Mouse (Mus musculus): ENCODE results near the gene Pitpnb. TPM values are rescaled to one million over a fixed set of nuclear protein-coding genes. Genes with fewer than 3 reads are reported as not detected.
A peak's percentile ranks its signal among the peaks of the same experiment; 100 is the strongest.

The Pitpnb gene
- total and polyA plus RNA-seq, 2 experiments from 2014 or later, result 9.4 to 78.9 TPM

DNA sequence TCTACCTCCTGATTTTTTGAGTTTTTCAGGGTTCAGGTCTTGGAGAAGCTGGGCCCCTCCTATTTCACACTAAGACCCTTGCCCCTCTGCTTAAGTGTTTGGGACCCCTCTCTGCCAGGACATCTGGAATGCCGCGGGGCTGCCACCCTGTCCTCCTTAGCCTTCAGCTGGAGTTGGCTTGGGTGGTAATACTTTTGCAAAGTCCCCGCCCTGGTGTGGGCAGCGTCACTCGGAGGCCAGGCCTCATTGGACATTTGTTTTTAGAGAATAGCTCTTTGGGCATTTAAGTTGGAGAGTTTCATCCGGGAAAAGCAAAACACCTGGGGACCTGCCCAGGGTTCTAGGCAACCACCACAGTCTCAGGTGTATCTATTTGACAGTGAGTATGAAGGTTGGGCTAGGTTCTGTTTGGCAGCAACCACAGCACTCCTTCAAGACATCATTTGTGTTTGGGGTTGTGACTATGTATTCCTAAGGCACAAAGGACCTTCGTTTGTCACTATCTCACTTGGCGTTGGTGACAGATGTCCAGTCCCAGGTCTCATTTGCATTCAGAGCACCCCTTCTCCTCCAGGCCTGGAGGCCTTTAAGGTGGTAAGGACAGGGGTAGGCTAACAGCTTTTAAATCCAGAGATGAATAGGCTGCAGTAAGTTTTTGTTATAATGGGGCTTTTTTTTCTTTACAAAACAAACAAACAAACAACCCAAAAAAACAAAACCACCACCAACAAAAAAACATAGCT, 91.7 kb downstream of the Pitpnb start:
- H3K4me1 ChIP-seq (ENCODE audit: insufficient read depth, low read length), result peaks cover 10% of the 10 kb centered on the region
- H3K4me2 ChIP-seq (ENCODE audit: low read depth, low read length, poor library complexity, severe bottlenecking), result peak overlapping the region; percentile 92
- DNase-seq (ENCODE audit: low spot score) (no peak), ATAC-seq (ENCODE audit: low FRiP score) (no peak)
- no peaks in the 10 kb centered on the region for H3K27me3 ChIP-seq (ENCODE audit: insufficient read depth, low read length)
- 24% methylated on average over 8 of the region's 8 CpGs for WGBS
- H3K9me3 ChIP-seq (ENCODE audit: low read length), result no peaks in the 10 kb centered on the region
- peak overlapping the region; percentile 91 for H3K9ac ChIP-seq (replicated peaks; ENCODE audit: low read length, poor library complexity, severe bottlenecking)
- peak overlapping the region; percentile 90 for H3K4me3 ChIP-seq (ENCODE audit: low read depth, low read length)
- TF ChIP-seq CTCF (IDR thresholded peaks at IDR 0.05), result no peak
- H3K27ac ChIP-seq (ENCODE audit: low read depth, low read length), result peak overlapping the region; percentile 90; the same call in 1 of the 2 replicates
- peaks cover 11% of the 10 kb centered on the region; the same call in 1 of the 2 replicates for H3K36me3 ChIP-seq (ENCODE audit: insufficient read depth, low read length)

GRCm38 (mm10) chr5:111423011-111423410, 92.4 kb downstream of the Pitpnb start:
- no peaks in the 10 kb centered on the region for H3K27me3 ChIP-seq (ENCODE audit: insufficient read depth, low read length)
- no peaks in the 10 kb centered on the region for H3K9me3 ChIP-seq (ENCODE audit: low read length)
- peaks cover 12% of the 10 kb centered on the region for H3K4me1 ChIP-seq (ENCODE audit: insufficient read depth, low read length)
- peak; percentile 72 for DNase-seq (ENCODE audit: low spot score)
- TF ChIP-seq CTCF (IDR thresholded peaks at IDR 0.05), result no peak
- H3K4me3 ChIP-seq (ENCODE audit: low read depth, low read length), result peak overlapping the region; percentile 90
- H3K4me2 ChIP-seq (ENCODE audit: low read depth, low read length, poor library complexity, severe bottlenecking), result peak overlapping the region; percentile 92
- 17% methylated on average over 10 of the region's 10 CpGs for WGBS
- H3K9ac ChIP-seq (replicated peaks; ENCODE audit: low read length, poor library complexity, severe bottlenecking), result peak overlapping the region; percentile 91
- no peak for ATAC-seq (ENCODE audit: low FRiP score)
- peaks cover 11% of the 10 kb centered on the region; the same call in 1 of the 2 replicates for H3K36me3 ChIP-seq (ENCODE audit: insufficient read depth, low read length)
- 0 out of 2 replicates have a peak overlapping the region, but pooled peaks have one; percentile 38 for H3K27ac ChIP-seq (ENCODE audit: low read depth, low read length)

- peaks cover 11% of the 10 kb centered on the region; the same call in 1 of the 2 replicates for H3K36me3 ChIP-seq (ENCODE audit: insufficient read depth, low read length)
- WGBS, result 21% methylated on average over 4 of the region's 4 CpGs
- ATAC-seq (ENCODE audit: low FRiP score) (no peak), DNase-seq (ENCODE audit: low spot score) (no peak)
- H3K27ac ChIP-seq (ENCODE audit: low read depth, low read length), result peak overlapping the region; percentile 34; the same call in 1 of the 2 replicates
- no peak for TF ChIP-seq CTCF (IDR thresholded peaks at IDR 0.05)
- H3K4me3 ChIP-seq (ENCODE audit: low read depth, low read length), result peak overlapping the region; percentile 90
- H3K4me1 ChIP-seq (ENCODE audit: insufficient read depth, low read length), result peaks cover 13% of the 10 kb centered on the region
- H3K9me3 ChIP-seq (ENCODE audit: low read length), result no peaks in the 10 kb centered on the region
- peak overlapping the region; percentile 91; the same call in 1 of the 2 replicates for H3K9ac ChIP-seq (replicated peaks; ENCODE audit: low read length, poor library complexity, severe bottlenecking)
- H3K4me2 ChIP-seq (ENCODE audit: low read depth, low read length, poor library complexity, severe bottlenecking), result peak overlapping the region; percentile 92
- H3K27me3 ChIP-seq (ENCODE audit: insufficient read depth, low read length), result no peaks in the 10 kb centered on the region
Measured at GRCm38 (mm10) chr5:111423616-111424015, 93.1 kb downstream of the Pitpnb start.

GRCm38 (mm10) chr5:111425813-111426212, 95.2 kb downstream of the Pitpnb start:
- peak overlapping the region; percentile 92 for H3K4me2 ChIP-seq (ENCODE audit: low read depth, low read length, poor library complexity, severe bottlenecking)
- no peak for TF ChIP-seq CTCF (IDR thresholded peaks at IDR 0.05)
- no peaks in the 10 kb centered on the region for H3K27me3 ChIP-seq (ENCODE audit: insufficient read depth, low read length)
- H3K4me1 ChIP-seq (ENCODE audit: insufficient read depth, low read length), result peaks cover 20% of the 10 kb centered on the region
- ATAC-seq (ENCODE audit: low FRiP score) (no peak), DNase-seq (ENCODE audit: low spot score) (no peak)
- H3K4me3 ChIP-seq (ENCODE audit: low read depth, low read length), result peak overlapping the region; percentile 90
- peaks cover 5% of the 10 kb centered on the region; the same call in 1 of the 2 replicates for H3K36me3 ChIP-seq (ENCODE audit: insufficient read depth, low read length)
- H3K9me3 ChIP-seq (ENCODE audit: low read length), result no peaks in the 10 kb centered on the region
- peak overlapping the region; percentile 55 for H3K9ac ChIP-seq (replicated peaks; ENCODE audit: low read length, poor library complexity, severe bottlenecking)
- H3K27ac ChIP-seq (ENCODE audit: low read depth, low read length), result 0 out of 2 replicates have a peak overlapping the region, but pooled peaks have one; percentile 63
- 36% methylated on average over 9 of the region's 9 CpGs for WGBS

- Histone ChIP-seq H3K9me3 (ENCODE audit: low read length) (no peaks in the 10 kb centered on the region), H3K4me1 (ENCODE audit: insufficient read depth, low read length) (peaks cover 23% of the 10 kb centered on the region), H3K4me3 (ENCODE audit: low read depth, low read length) (peak overlapping the region; percentile 90), H3K9ac (replicated peaks; ENCODE audit: low read length, poor library complexity, severe bottlenecking) (peak overlapping the region; percentile 55), H3K36me3 (ENCODE audit: insufficient read depth, low read length) (peaks cover 2% of the 10 kb centered on the region; the same call in 1 of the 2 replicates), H3K27me3 (ENCODE audit: insufficient read depth, low read length) (no peaks in the 10 kb centered on the region), H3K4me2 (ENCODE audit: low read depth, low read length, poor library complexity, severe bottlenecking) (peak overlapping the region; percentile 92), H3K27ac (ENCODE audit: low read depth, low read length) (peak overlapping the region; percentile 63)
- TF ChIP-seq CTCF (IDR thresholded peaks at IDR 0.05), result no peak
- DNase-seq (ENCODE audit: low spot score) (no peak), ATAC-seq (ENCODE audit: low FRiP score) (no peak)
- WGBS, result 26% methylated on average over 5 of the region's 5 CpGs
Measured at GRCm38 (mm10) chr5:111426249-111426648, 95.7 kb downstream of the Pitpnb start.

DNA sequence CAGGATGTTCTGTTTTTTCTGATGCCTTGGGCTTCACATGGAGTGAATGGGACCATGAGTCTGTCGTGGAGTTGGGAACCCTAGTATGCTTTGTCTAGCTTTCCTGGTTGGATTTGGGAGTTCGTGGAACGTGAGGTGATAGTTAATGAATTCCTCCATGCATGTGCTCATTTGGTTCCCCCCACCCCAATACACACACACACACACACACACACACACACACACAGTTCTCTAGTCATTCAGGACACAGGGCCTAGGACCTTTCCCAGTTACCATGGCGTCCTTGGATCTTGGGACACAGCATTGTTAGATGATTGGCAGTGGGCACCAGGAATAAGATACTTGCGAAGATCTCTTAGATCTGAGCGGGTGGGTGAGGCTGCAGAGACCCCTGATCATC, 98.3 kb downstream of the Pitpnb start:
- Histone ChIP-seq H3K27me3 (ENCODE audit: insufficient read depth, low read length) (no peaks in the 10 kb centered on the region), H3K36me3 (ENCODE audit: insufficient read depth, low read length) (no peaks in the 10 kb centered on the region), H3K4me3 (ENCODE audit: low read depth, low read length) (peak overlapping the region; percentile 90; the same call in 1 of the 2 replicates), H3K4me1 (ENCODE audit: insufficient read depth, low read length) (peaks cover 26% of the 10 kb centered on the region), H3K27ac (ENCODE audit: low read depth, low read length) (peak overlapping the region; percentile 32; the same call in 1 of the 2 replicates), H3K9ac (replicated peaks; ENCODE audit: low read length, poor library complexity, severe bottlenecking) (peak overlapping the region; percentile 20; the same call in 1 of the 2 replicates), H3K9me3 (ENCODE audit: low read length) (no peaks in the 10 kb centered on the region), H3K4me2 (ENCODE audit: low read depth, low read length, poor library complexity, severe bottlenecking) (peak overlapping the region; percentile 92)
- 32% methylated on average over 6 of the region's 6 CpGs for WGBS
- no peak for TF ChIP-seq CTCF (IDR thresholded peaks at IDR 0.05)
- DNase-seq (ENCODE audit: low spot score), result peak; percentile 62
- ATAC-seq (ENCODE audit: low FRiP score), result no peak
